10 mouse cellular contexts compared by ENCODE assay signal in the genomic region with DNA sequence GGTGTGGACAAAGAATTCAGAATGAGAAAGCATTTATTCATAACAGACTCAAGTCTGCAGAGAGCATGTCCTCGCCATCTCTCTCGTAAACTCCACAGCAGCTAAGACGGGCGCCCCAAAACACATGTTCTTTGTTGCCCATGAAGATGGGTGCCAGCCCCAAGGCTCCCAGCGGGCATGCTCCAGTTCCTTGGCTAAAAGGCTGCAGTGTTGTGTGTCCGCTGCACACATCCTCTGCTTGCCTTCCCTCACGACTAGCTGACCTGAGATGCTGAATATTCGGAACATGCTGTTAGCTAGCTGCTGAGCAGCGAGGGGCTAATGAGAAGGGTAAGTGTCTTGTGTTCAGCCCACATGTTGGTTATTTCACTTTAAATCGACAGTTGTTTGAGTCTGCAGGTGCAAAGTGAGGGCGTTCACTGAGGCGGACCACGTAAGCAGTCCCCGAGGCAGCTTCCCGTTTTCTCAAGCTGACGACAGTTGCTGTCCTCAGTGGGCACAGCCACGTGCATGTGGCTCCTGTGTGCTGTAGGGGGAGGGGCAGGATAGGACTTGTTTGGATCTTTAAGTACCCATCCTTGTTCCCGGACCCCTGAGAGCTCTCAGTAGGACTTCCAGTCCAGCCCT. TPM values are rescaled to one million over a fixed set of nuclear protein-coding genes. Genes with fewer than 3 reads are reported as not detected.
DNase-seq lines count a peak whose midpoint lies in the region; ATAC-seq and TF ChIP-seq lines count a peak whose summit lies in the region.
"Had no signal": no experiment of that assay in that cellular context is flagged by ENCODE, and none has a peak within 500 bp of the region (broad histone marks: within the 10 kb centered on the region; RNA-seq: fewer than 3 reads in every experiment).

No protein-coding gene starts in this region.

- DNase-seq in liver, postnatal 0 days, result peak; percentile 57
- peak; percentile 71 for DNase-seq in thymus, adult 2 months
- DNase-seq in right cerebral cortex, postnatal 36 days (ENCODE audit: low spot score in 2 of 2), result no peak
- DNase-seq: cerebellum, adult 8-10 months had no signal

- no peaks in the 10 kb centered on the region for H3K9me3 ChIP-seq in hindbrain, embryonic 15.5 days
- no peaks in the 10 kb centered on the region for H3K9me3 ChIP-seq in hindbrain, embryonic 16.5 days (ENCODE audit: control insufficient read depth, low read length)
- no peaks in the 10 kb centered on the region for H3K9me3 ChIP-seq in liver, postnatal 0 days (ENCODE audit: low read length)
- no peaks in the 10 kb centered on the region for H3K9me3 ChIP-seq in intestine, postnatal 0 days (ENCODE audit: control insufficient read depth)

- no peak overlapping the region for H3K4me3 ChIP-seq in hindbrain, embryonic 15.5 days
- H3K4me3 ChIP-seq in hindbrain, embryonic 16.5 days (ENCODE audit: low read length), result no peak overlapping the region
- H3K4me3 ChIP-seq in bone marrow, adult 2 months (replicated peaks; ENCODE audit: control insufficient read depth, low read depth, low read length), result no peak overlapping the region
- no peak overlapping the region for H3K4me3 ChIP-seq in liver, postnatal 0 days (ENCODE audit: low read depth, low read length)
- peak overlapping the region; percentile 38 for H3K4me3 ChIP-seq in thymus, adult 2 months (ENCODE audit: control insufficient read depth, insufficient read depth, low read length)
- H3K4me3 ChIP-seq in intestine, postnatal 0 days (ENCODE audit: low read depth, low read length), result no peak overlapping the region

- peaks cover 36% of the 10 kb centered on the region for H3K4me1 ChIP-seq in hindbrain, embryonic 15.5 days (replicated peaks)
- H3K4me1 ChIP-seq in hindbrain, embryonic 16.5 days (ENCODE audit: control insufficient read depth, insufficient read depth, low read depth, low read length), result peaks cover 25% of the 10 kb centered on the region
- peaks cover 11% of the 10 kb centered on the region for H3K4me1 ChIP-seq in bone marrow, adult 2 months (ENCODE audit: control insufficient read depth, insufficient read depth, low read length)
- H3K4me1 ChIP-seq in liver, postnatal 0 days (ENCODE audit: insufficient read depth), result peaks cover 30% of the 10 kb centered on the region
- H3K4me1 ChIP-seq in thymus, adult 2 months (replicated peaks; ENCODE audit: control insufficient read depth, insufficient read depth, low read length), result peaks cover 54% of the 10 kb centered on the region
- peaks cover 11% of the 10 kb centered on the region for H3K4me1 ChIP-seq in intestine, postnatal 0 days (replicated peaks; ENCODE audit: control insufficient read depth, insufficient read depth, low read length)

- 0 out of 2 replicates have a peak overlapping the region, but pooled peaks have one; percentile 38 for H3K27ac ChIP-seq in hindbrain, embryonic 15.5 days (replicated peaks)
- no peak overlapping the region for H3K27ac ChIP-seq in hindbrain, embryonic 16.5 days (ENCODE audit: low read depth, low read length)
- H3K27ac ChIP-seq in bone marrow, adult 2 months (ENCODE audit: control insufficient read depth, insufficient read depth, low read depth, low read length, poor library complexity), result peak overlapping the region; percentile 70
- H3K27ac ChIP-seq in liver, postnatal 0 days (ENCODE audit: low read depth), result peak overlapping the region; percentile 86
- peak overlapping the region; percentile 95 for H3K27ac ChIP-seq in thymus, adult 2 months (ENCODE audit: control insufficient read depth, insufficient read depth, low read length)
- no peak overlapping the region; the same call in 1 of the 2 replicates for H3K27ac ChIP-seq in intestine, postnatal 0 days (ENCODE audit: low read depth, low read length)
- H3K27ac ChIP-seq: liver, embryonic 14.5 days; stomach, postnatal 0 days had no signal

- peaks cover 44% of the 10 kb centered on the region for H3K36me3 ChIP-seq in hindbrain, embryonic 15.5 days
- peaks cover 25% of the 10 kb centered on the region for H3K36me3 ChIP-seq in hindbrain, embryonic 16.5 days (ENCODE audit: control insufficient read depth, insufficient read depth, low read length)
- H3K36me3 ChIP-seq in liver, postnatal 0 days (replicated peaks; ENCODE audit: insufficient read depth, low read length), result peaks cover 54% of the 10 kb centered on the region
- peaks cover 25% of the 10 kb centered on the region for H3K36me3 ChIP-seq in thymus, adult 2 months (ENCODE audit: control insufficient read depth, insufficient read depth, low read length)
- H3K36me3 ChIP-seq in intestine, postnatal 0 days (ENCODE audit: control insufficient read depth, insufficient read depth), result peaks cover 53% of the 10 kb centered on the region

- TF ChIP-seq POLR2A in bone marrow, adult 2 months (IDR thresholded peaks at IDR 0.05; ENCODE audit: borderline replicate concordance, control insufficient read depth, low read depth, low read length), result no peak
- no peak for TF ChIP-seq POLR2A in thymus, adult 2 months (IDR thresholded peaks at IDR 0.05; ENCODE audit: control insufficient read depth, extremely low read depth, insufficient read depth, low read length, poor library complexity)

- WGBS in hindbrain, embryonic 15.5 days, result 85% methylated on average over 18 of the region's 18 CpGs
- 86% methylated on average over 18 of the region's 18 CpGs for WGBS in hindbrain, embryonic 16.5 days
- WGBS in bone marrow, adult 2 months, result 37% methylated on average over 18 of the region's 18 CpGs
- 70% methylated on average over 18 of the region's 18 CpGs for WGBS in liver, postnatal 0 days (ENCODE audit: insufficient replicate concordance)
- 14% methylated on average over 18 of the region's 18 CpGs for WGBS in thymus, adult 2 months
- 88% methylated on average over 18 of the region's 18 CpGs for WGBS in intestine, postnatal 0 days

- H3K27me3 ChIP-seq in hindbrain, embryonic 15.5 days, result no peaks in the 10 kb centered on the region
- H3K27me3 ChIP-seq in hindbrain, embryonic 16.5 days (replicated peaks; ENCODE audit: control insufficient read depth, insufficient read depth, low read length), result no peaks in the 10 kb centered on the region
- no peaks in the 10 kb centered on the region for H3K27me3 ChIP-seq in liver, postnatal 0 days (ENCODE audit: insufficient read depth, low read length)
- no peaks in the 10 kb centered on the region for H3K27me3 ChIP-seq in thymus, adult 2 months (ENCODE audit: control insufficient read depth, insufficient read depth, low read length)
- no peaks in the 10 kb centered on the region for H3K27me3 ChIP-seq in intestine, postnatal 0 days (replicated peaks; ENCODE audit: control insufficient read depth, insufficient read depth, low read length)

- H3K9ac ChIP-seq in hindbrain, embryonic 15.5 days, result no peak overlapping the region
- H3K9ac ChIP-seq in hindbrain, embryonic 16.5 days (ENCODE audit: low read depth, low read length), result no peak overlapping the region
- no peak overlapping the region for H3K9ac ChIP-seq in liver, postnatal 0 days (replicated peaks)
- H3K9ac ChIP-seq in intestine, postnatal 0 days (ENCODE audit: low read depth, low read length), result no peak overlapping the region
- H3K9ac ChIP-seq: liver, embryonic 14.5 days had no signal

- ATAC-seq in hindbrain, embryonic 15.5 days (ENCODE audit: low FRiP score, low read depth), result no peak
- no peak for ATAC-seq in hindbrain, embryonic 16.5 days
- ATAC-seq in liver, postnatal 0 days, result 0 out of 2 replicates have a peak, but pooled peaks have one; percentile 9
- no peak for ATAC-seq in intestine, postnatal 0 days

- TF ChIP-seq CTCF in bone marrow, adult 2 months (IDR thresholded peaks at IDR 0.05; ENCODE audit: control insufficient read depth, insufficient read depth, low read length), result no peak
- TF ChIP-seq CTCF in liver, postnatal 0 days (IDR thresholded peaks at IDR 0.05; ENCODE audit: low read depth), result no peak
- TF ChIP-seq CTCF in thymus, adult 2 months (IDR thresholded peaks at IDR 0.05; ENCODE audit: borderline replicate concordance, control insufficient read depth, extremely low read depth, insufficient read depth, low read length, poor library complexity), result no peak
- TF ChIP-seq CTCF in intestine, postnatal 0 days (IDR thresholded peaks at IDR 0.05; ENCODE audit: low read depth), result no peak

- H3K4me2 ChIP-seq in hindbrain, embryonic 15.5 days, result no peak overlapping the region
- H3K4me2 ChIP-seq in hindbrain, embryonic 16.5 days (ENCODE audit: low read length), result no peak overlapping the region
- no peak overlapping the region for H3K4me2 ChIP-seq in liver, postnatal 0 days (ENCODE audit: low read depth, low read length)
- H3K4me2 ChIP-seq in intestine, postnatal 0 days (replicated peaks; ENCODE audit: low read depth), result no peak overlapping the region

- TF ChIP-seq EP300 in liver, postnatal 0 days (IDR thresholded peaks at IDR 0.05; ENCODE audit: low read depth), result no peak

RNA-seq across cellular contexts. Expression of a gene that starts 4.7 kb away (rescaled TPM):
- polyA plus RNA-seq in hindbrain, embryonic 15.5 days (2015; fragmentation: Nextera tagmentation; extraction: Ambion mirVana), result 19.3 and 20.7 TPM in 2 replicates
- polyA plus RNA-seq in hindbrain, embryonic 16.5 days (2015; fragmentation: Nextera tagmentation; extraction: Ambion mirVana), result 20.7 and 21.4 TPM in 2 replicates
- polyA plus RNA-seq in bone marrow, adult 2 months (2011; ENCODE audit: insufficient read depth, insufficient read length, low replicate concordance, missing spikeins), result 37.2 and 67.8 TPM in 2 replicates
- polyA plus RNA-seq in liver, postnatal 0 days (2015; fragmentation: Nextera tagmentation; extraction: Ambion mirVana), result 8.8 and 8.9 TPM in 2 replicates
- 114 and 119 TPM in 2 replicates for polyA plus RNA-seq in thymus, adult 2 months (2012; rRNA removed)
- polyA plus RNA-seq in intestine, postnatal 0 days (2015; fragmentation: Nextera tagmentation; extraction: Ambion mirVana), result 8.9 and 9.7 TPM in 2 replicates

RNA-seq across cellular contexts. Expression of a gene that starts 28.1 kb away (rescaled TPM):
- polyA plus RNA-seq in hindbrain, embryonic 15.5 days (2015; fragmentation: Nextera tagmentation; extraction: Ambion mirVana), result 96.0 and 96.7 TPM in 2 replicates
- polyA plus RNA-seq in hindbrain, embryonic 16.5 days (2015; fragmentation: Nextera tagmentation; extraction: Ambion mirVana), result 85.3 and 89.6 TPM in 2 replicates
- 22.9 and 25.6 TPM in 2 replicates for polyA plus RNA-seq in bone marrow, adult 2 months (2011; ENCODE audit: insufficient read depth, insufficient read length, low replicate concordance, missing spikeins)
- polyA plus RNA-seq in liver, postnatal 0 days (2015; fragmentation: Nextera tagmentation; extraction: Ambion mirVana), result 14.3 and 14.8 TPM in 2 replicates
- 45.9 and 51.0 TPM in 2 replicates for polyA plus RNA-seq in thymus, adult 2 months (2012; rRNA removed)
- polyA plus RNA-seq in intestine, postnatal 0 days (2015; fragmentation: Nextera tagmentation; extraction: Ambion mirVana), result 15.8 and 16.7 TPM in 2 replicates

RNA-seq across cellular contexts. Expression of a gene that starts 28.1 kb away (rescaled TPM):
- polyA plus RNA-seq in hindbrain, embryonic 15.5 days (2015; fragmentation: Nextera tagmentation; extraction: Ambion mirVana), result 1.4 TPM in 2 replicates
- polyA plus RNA-seq in hindbrain, embryonic 16.5 days (2015; fragmentation: Nextera tagmentation; extraction: Ambion mirVana), result 1.1 and 1.8 TPM in 2 replicates
- polyA plus RNA-seq in bone marrow, adult 2 months (2011; ENCODE audit: insufficient read depth, insufficient read length, low replicate concordance, missing spikeins), result 0.29 TPM in 1 of 2 replicates, not detected in the other
- polyA plus RNA-seq in liver, postnatal 0 days (2015; fragmentation: Nextera tagmentation; extraction: Ambion mirVana), result 0.11 and 0.15 TPM in 2 replicates
- polyA plus RNA-seq in thymus, adult 2 months (2012; rRNA removed), result 0.31 and 0.47 TPM in 2 replicates
- 0.08 and 0.12 TPM in 2 replicates for polyA plus RNA-seq in intestine, postnatal 0 days (2015; fragmentation: Nextera tagmentation; extraction: Ambion mirVana)

RNA-seq across cellular contexts. Expression of a gene that starts 33.9 kb away (rescaled TPM):
- polyA plus RNA-seq in hindbrain, embryonic 15.5 days (2015; fragmentation: Nextera tagmentation; extraction: Ambion mirVana), result 230 and 238 TPM in 2 replicates
- polyA plus RNA-seq in hindbrain, embryonic 16.5 days (2015; fragmentation: Nextera tagmentation; extraction: Ambion mirVana), result 249 and 250 TPM in 2 replicates
- 18.8 and 22.9 TPM in 2 replicates for polyA plus RNA-seq in bone marrow, adult 2 months (2011; ENCODE audit: insufficient read depth, insufficient read length, low replicate concordance, missing spikeins)
- 4.9 and 10.0 TPM in 2 replicates for polyA plus RNA-seq in liver, postnatal 0 days (2015; fragmentation: Nextera tagmentation; extraction: Ambion mirVana)
- 47.2 and 96.5 TPM in 2 replicates for polyA plus RNA-seq in thymus, adult 2 months (2012; rRNA removed)
- 6.9 and 7.8 TPM in 2 replicates for polyA plus RNA-seq in intestine, postnatal 0 days (2015; fragmentation: Nextera tagmentation; extraction: Ambion mirVana)

RNA-seq across cellular contexts. Expression of a gene that starts 43.9 kb away (rescaled TPM):
- 603 and 674 TPM in 2 replicates for polyA plus RNA-seq in hindbrain, embryonic 15.5 days (2015; fragmentation: Nextera tagmentation; extraction: Ambion mirVana)
- 563 and 570 TPM in 2 replicates for polyA plus RNA-seq in hindbrain, embryonic 16.5 days (2015; fragmentation: Nextera tagmentation; extraction: Ambion mirVana)
- 108 and 135 TPM in 2 replicates for polyA plus RNA-seq in bone marrow, adult 2 months (2011; ENCODE audit: insufficient read depth, insufficient read length, low replicate concordance, missing spikeins)
- 85.3 and 96.0 TPM in 2 replicates for polyA plus RNA-seq in liver, postnatal 0 days (2015; fragmentation: Nextera tagmentation; extraction: Ambion mirVana)
- 335 and 488 TPM in 2 replicates for polyA plus RNA-seq in thymus, adult 2 months (2012; rRNA removed)
- polyA plus RNA-seq in intestine, postnatal 0 days (2015; fragmentation: Nextera tagmentation; extraction: Ambion mirVana), result 113 and 117 TPM in 2 replicates

Comparison
In these comparisons a context has a peak if more than half of its experiments do, and no peak if none do; other contexts are left out.
1. H3K27ac ChIP-seq: peak in hindbrain, embryonic 15.5 days (single experiment), bone marrow, adult 2 months (single experiment), liver, postnatal 0 days (single experiment) and thymus, adult 2 months (single experiment); none in hindbrain, embryonic 16.5 days (single experiment) and intestine, postnatal 0 days (single experiment).
2. DNase-seq: peak in liver, postnatal 0 days (single experiment) and thymus, adult 2 months (single experiment); none in right cerebral cortex, postnatal 36 days (0 of 2).